Mouse (Mus musculus): ENCODE measurements at regions not wholly inside any gene's neighbourhood (a gene's known extent, or its start where the extent isn't known, plus 50 kb on each side); places are given as distances from the start of the nearest gene placed in this dataset.

- ATAC-seq = peak; percentile 86
- no peak overlapping the region for H3K9ac ChIP-seq (replicated peaks; ENCODE audit: low read depth, low read length)
These were observed 102.0 kb upstream of the Pcdh8 start for GRCm38 (mm10) chr14:79873062-79873461.

GRCm38 (mm10) chr14:79872430-79872829, 101.3 kb upstream of the Pcdh8 start:
- WGBS = 4% methylated on average over 1 of the region's 1 CpGs
- peak; percentile 57 for ATAC-seq
- Histone ChIP-seq H3K9me3 (ENCODE audit: control insufficient read depth, low read length) (no peaks in the 10 kb centered on the region), H3K9ac (replicated peaks; ENCODE audit: low read depth, low read length) (no peak overlapping the region), H3K27ac (ENCODE audit: low read length) (no peak overlapping the region), H3K27me3 (replicated peaks; ENCODE audit: control insufficient read depth, insufficient read depth, low read length) (no peaks in the 10 kb centered on the region), H3K4me1 (replicated peaks; ENCODE audit: control insufficient read depth, insufficient read depth, low read length) (peaks cover 11% of the 10 kb centered on the region), H3K36me3 (ENCODE audit: control insufficient read depth, insufficient read depth) (no peaks in the 10 kb centered on the region), H3K4me3 (replicated peaks; ENCODE audit: low read length) (no peak overlapping the region), H3K4me2 (ENCODE audit: low read length) (no peak overlapping the region)

More at GRCm38 (mm10) chr14:79873062-79873461, 102.0 kb upstream of the Pcdh8 start:
- Histone ChIP-seq H3K36me3 (ENCODE audit: control insufficient read depth, insufficient read depth) (no peaks in the 10 kb centered on the region), H3K4me2 (ENCODE audit: low read length) (no peak overlapping the region), H3K4me1 (replicated peaks; ENCODE audit: control insufficient read depth, insufficient read depth, low read length) (peaks cover 12% of the 10 kb centered on the region), H3K27me3 (replicated peaks; ENCODE audit: control insufficient read depth, insufficient read depth, low read length) (0 out of 2 replicates have a peak, but pooled peaks cover 1% of the 10 kb centered on the region), H3K4me3 (replicated peaks; ENCODE audit: low read length) (no peak overlapping the region), H3K27ac (ENCODE audit: low read length) (peak overlapping the region; percentile 26; the same call in 1 of the 2 replicates), H3K9me3 (ENCODE audit: control insufficient read depth, low read length) (no peaks in the 10 kb centered on the region)
- 9% methylated on average over 13 of the region's 13 CpGs for WGBS

GRCm38 (mm10) chr14:79869325-79869724, 98.2 kb upstream of the Pcdh8 start:
- H3K4me2 ChIP-seq (ENCODE audit: low read length) = no peak overlapping the region
- H3K36me3 ChIP-seq (ENCODE audit: control insufficient read depth, insufficient read depth) = no peaks in the 10 kb centered on the region
- no peak overlapping the region for H3K27ac ChIP-seq (ENCODE audit: low read length)
- no peaks in the 10 kb centered on the region for H3K27me3 ChIP-seq (replicated peaks; ENCODE audit: control insufficient read depth, insufficient read depth, low read length)
- peaks cover 11% of the 10 kb centered on the region for H3K4me1 ChIP-seq (replicated peaks; ENCODE audit: control insufficient read depth, insufficient read depth, low read length)
- ATAC-seq = no peak
- no peak overlapping the region for H3K9ac ChIP-seq (replicated peaks; ENCODE audit: low read depth, low read length)
- 78% methylated on average over 1 of the region's 1 CpGs for WGBS
- no peak overlapping the region for H3K4me3 ChIP-seq (replicated peaks; ENCODE audit: low read length)
- H3K9me3 ChIP-seq (ENCODE audit: control insufficient read depth, low read length) = no peaks in the 10 kb centered on the region

GRCm38 (mm10) chr14:79856245-79856644, 85.1 kb upstream of the Pcdh8 start:
- Histone ChIP-seq H3K4me1 (replicated peaks; ENCODE audit: control insufficient read depth, insufficient read depth, low read length) (peaks cover 5% of the 10 kb centered on the region), H3K9ac (replicated peaks; ENCODE audit: low read depth, low read length) (no peak overlapping the region), H3K4me2 (ENCODE audit: low read length) (no peak overlapping the region), H3K27ac (ENCODE audit: low read length) (no peak overlapping the region), H3K4me3 (replicated peaks; ENCODE audit: low read length) (no peak overlapping the region), H3K9me3 (ENCODE audit: control insufficient read depth, low read length) (no peaks in the 10 kb centered on the region), H3K36me3 (ENCODE audit: control insufficient read depth, insufficient read depth) (no peaks in the 10 kb centered on the region), H3K27me3 (replicated peaks; ENCODE audit: control insufficient read depth, insufficient read depth, low read length) (no peaks in the 10 kb centered on the region)
- 85% methylated on average over 7 of the region's 7 CpGs for WGBS
- no peak for ATAC-seq

GRCm38 (mm10) chr14:79854216-79854615, 83.1 kb upstream of the Pcdh8 start:
- H3K27me3 ChIP-seq (replicated peaks; ENCODE audit: control insufficient read depth, insufficient read depth, low read length) = no peaks in the 10 kb centered on the region
- no peak overlapping the region for H3K4me2 ChIP-seq (ENCODE audit: low read length)
- H3K4me3 ChIP-seq (replicated peaks; ENCODE audit: low read length) = no peak overlapping the region
- no peak for ATAC-seq
- H3K9ac ChIP-seq (replicated peaks; ENCODE audit: low read depth, low read length) = no peak overlapping the region
- no peaks in the 10 kb centered on the region for H3K9me3 ChIP-seq (ENCODE audit: control insufficient read depth, low read length)
- 86% methylated on average over 5 of the region's 5 CpGs for WGBS
- no peak overlapping the region for H3K27ac ChIP-seq (ENCODE audit: low read length)
- H3K4me1 ChIP-seq (replicated peaks; ENCODE audit: control insufficient read depth, insufficient read depth, low read length) = peaks cover 23% of the 10 kb centered on the region
- no peaks in the 10 kb centered on the region for H3K36me3 ChIP-seq (ENCODE audit: control insufficient read depth, insufficient read depth)

- H3K27ac ChIP-seq (ENCODE audit: low read length) = no peak overlapping the region
- no peaks in the 10 kb centered on the region for H3K27me3 ChIP-seq (replicated peaks; ENCODE audit: control insufficient read depth, insufficient read depth, low read length)
- no peak overlapping the region for H3K9ac ChIP-seq (replicated peaks; ENCODE audit: low read depth, low read length)
- H3K4me1 ChIP-seq (replicated peaks; ENCODE audit: control insufficient read depth, insufficient read depth, low read length) = peaks cover 23% of the 10 kb centered on the region
- no peak for ATAC-seq
- no peak overlapping the region for H3K4me2 ChIP-seq (ENCODE audit: low read length)
- no peak overlapping the region for H3K4me3 ChIP-seq (replicated peaks; ENCODE audit: low read length)
- WGBS = 78% methylated on average over 10 of the region's 10 CpGs
- H3K9me3 ChIP-seq (ENCODE audit: control insufficient read depth, low read length) = no peaks in the 10 kb centered on the region
- no peaks in the 10 kb centered on the region for H3K36me3 ChIP-seq (ENCODE audit: control insufficient read depth, insufficient read depth)
These were observed 81.6 kb upstream of the Pcdh8 start for GRCm38 (mm10) chr14:79852683-79853082.

- H3K4me1 ChIP-seq (replicated peaks; ENCODE audit: control insufficient read depth, insufficient read depth, low read length) = peaks cover 23% of the 10 kb centered on the region
- WGBS = 12% methylated on average over 7 of the region's 7 CpGs
- H3K9me3 ChIP-seq (ENCODE audit: control insufficient read depth, low read length) = no peaks in the 10 kb centered on the region
- no peak overlapping the region for H3K27ac ChIP-seq (ENCODE audit: low read length)
- peak; percentile 48 for ATAC-seq
- H3K27me3 ChIP-seq (replicated peaks; ENCODE audit: control insufficient read depth, insufficient read depth, low read length) = no peaks in the 10 kb centered on the region
- H3K36me3 ChIP-seq (ENCODE audit: control insufficient read depth, insufficient read depth) = no peaks in the 10 kb centered on the region
- no peak overlapping the region for H3K9ac ChIP-seq (replicated peaks; ENCODE audit: low read depth, low read length)
- no peak overlapping the region for H3K4me3 ChIP-seq (replicated peaks; ENCODE audit: low read length)
- H3K4me2 ChIP-seq (ENCODE audit: low read length) = no peak overlapping the region
These were observed 80.7 kb upstream of the Pcdh8 start for GRCm38 (mm10) chr14:79851795-79852194.

- Histone ChIP-seq H3K36me3 (ENCODE audit: control insufficient read depth, insufficient read depth) (no peaks in the 10 kb centered on the region), H3K4me1 (replicated peaks; ENCODE audit: control insufficient read depth, insufficient read depth, low read length) (peaks cover 23% of the 10 kb centered on the region), H3K4me2 (ENCODE audit: low read length) (peak overlapping the region; percentile 18; the same call in 1 of the 2 replicates), H3K4me3 (replicated peaks; ENCODE audit: low read length) (no peak overlapping the region), H3K9ac (replicated peaks; ENCODE audit: low read depth, low read length) (no peak overlapping the region), H3K27me3 (replicated peaks; ENCODE audit: control insufficient read depth, insufficient read depth, low read length) (no peaks in the 10 kb centered on the region), H3K9me3 (ENCODE audit: control insufficient read depth, low read length) (no peaks in the 10 kb centered on the region), H3K27ac (ENCODE audit: low read length) (no peak overlapping the region)
- 17% methylated on average over 10 of the region's 10 CpGs for WGBS
- ATAC-seq = peak; percentile 76
These were observed 80.1 kb upstream of the Pcdh8 start for GRCm38 (mm10) chr14:79851231-79851630.

- WGBS = 22% methylated on average over 8 of the region's 8 CpGs
- no peaks in the 10 kb centered on the region for H3K9me3 ChIP-seq (ENCODE audit: control insufficient read depth, low read length)
- 0 out of 2 replicates have a peak overlapping the region, but pooled peaks have one; percentile 19 for H3K27ac ChIP-seq (ENCODE audit: low read length)
- ATAC-seq = peak; percentile 45
- H3K36me3 ChIP-seq (ENCODE audit: control insufficient read depth, insufficient read depth) = no peaks in the 10 kb centered on the region
- peaks cover 23% of the 10 kb centered on the region for H3K4me1 ChIP-seq (replicated peaks; ENCODE audit: control insufficient read depth, insufficient read depth, low read length)
- no peaks in the 10 kb centered on the region for H3K27me3 ChIP-seq (replicated peaks; ENCODE audit: control insufficient read depth, insufficient read depth, low read length)
- no peak overlapping the region for H3K4me3 ChIP-seq (replicated peaks; ENCODE audit: low read length)
- no peak overlapping the region for H3K9ac ChIP-seq (replicated peaks; ENCODE audit: low read depth, low read length)
- H3K4me2 ChIP-seq (ENCODE audit: low read length) = no peak overlapping the region
These were observed 78.7 kb upstream of the Pcdh8 start for GRCm38 (mm10) chr14:79849617-79850435.

All from forebrain, embryonic 16.5 days (tissue).